Mouse (Mus musculus): ENCODE data around the gene 1700123O20Rik. TPM values are rescaled to one million over a fixed set of nuclear protein-coding genes. Genes with fewer than 3 reads are reported as not detected.

Gene 1700123O20Rik
- total RNA-seq, 2 experiments from 2014 or later = 27.4 to 30.2 TPM

- no peak for DNase-seq
- intact Hi-C loops (cut with DNase I) = loop anchor here (2.0 kb wide), 2 partner anchors 65 to 103 kb away; partner anchors contain the start of gene Slc7a8
Observed at GRCm38 (mm10) chr14:54715402-54715801, 29.4 kb downstream of the 1700123O20Rik start.

DNA sequence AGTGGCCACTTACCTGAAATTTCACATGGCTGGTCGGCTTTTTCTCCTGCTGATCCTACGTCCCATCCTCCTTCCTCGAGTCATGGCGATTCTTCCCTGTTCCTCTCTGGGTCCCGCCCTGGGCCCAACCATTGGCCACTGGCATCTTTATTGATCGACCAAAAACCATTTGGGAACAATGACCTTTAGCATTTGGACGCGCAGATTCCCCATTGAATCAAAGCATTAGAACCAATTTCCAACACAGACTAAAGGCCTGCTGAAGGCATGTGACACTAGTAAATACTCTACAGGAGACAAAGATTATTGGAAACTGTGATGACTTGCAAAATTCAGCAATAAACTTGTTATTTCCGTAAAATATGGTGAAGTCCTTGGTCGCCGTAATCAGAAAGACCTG is 34.0 kb downstream of the 1700123O20Rik start:
- intact Hi-C loops (cut with DNase I) = no loop called here
- DNase-seq = no peak

- intact Hi-C loops (cut with DNase I) = no loop called here
- DNase-seq = peak; percentile 72
Observed at GRCm38 (mm10) chr14:54720654-54721350, 34.8 kb downstream of the 1700123O20Rik start.

DNA sequence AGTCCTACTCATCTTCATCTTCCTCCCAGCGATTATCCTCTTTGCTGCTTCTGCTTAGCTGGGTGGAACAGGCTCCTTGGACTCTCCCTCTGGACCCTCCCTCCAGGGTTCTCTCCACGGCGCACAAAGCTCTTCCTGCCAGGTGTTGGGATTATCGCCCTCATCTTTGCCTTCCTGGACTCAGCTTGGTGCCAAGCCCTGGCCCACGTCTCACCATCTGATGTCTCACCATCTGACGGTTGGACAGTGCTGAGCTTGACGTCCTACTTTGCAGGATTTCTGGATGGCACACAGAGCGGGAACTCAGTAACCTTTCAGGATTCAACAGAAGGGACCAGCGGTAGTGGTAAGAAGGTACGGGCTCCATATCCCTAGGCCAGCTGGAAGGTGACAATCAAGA is 35.7 kb downstream of the 1700123O20Rik start:
- no peak for DNase-seq
- intact Hi-C loops (cut with DNase I) = no loop called here

DNA sequence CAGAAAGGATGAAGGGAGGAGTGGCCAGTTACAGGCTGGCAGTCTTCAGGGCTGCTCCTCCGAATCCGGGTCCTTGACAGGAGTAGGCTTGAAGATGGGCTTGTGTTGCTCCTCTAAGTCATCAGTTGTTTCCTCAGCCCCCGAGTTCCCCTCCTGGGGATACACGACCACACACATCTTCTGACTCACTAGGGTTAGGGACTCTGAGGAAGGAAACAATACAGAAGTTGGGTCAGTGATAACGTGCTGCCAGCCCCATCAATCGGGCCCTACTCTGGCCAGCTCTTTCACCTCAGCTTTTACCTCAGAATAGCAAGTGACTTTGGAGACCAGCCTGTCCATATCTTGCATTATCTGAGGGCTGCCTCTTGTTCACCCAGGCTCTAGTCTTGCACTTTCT is 38.0 kb downstream of the 1700123O20Rik start:
- intact Hi-C loops (cut with DNase I) = no loop called here
- DNase-seq = no peak

- intact Hi-C loops (cut with DNase I) = no loop called here
- no peak for DNase-seq
Observed at GRCm38 (mm10) chr14:54727565-54727964, 41.5 kb downstream of the 1700123O20Rik start.

- no peak for DNase-seq
- intact Hi-C loops (cut with DNase I) = no loop called here
Observed at GRCm38 (mm10) chr14:54728823-54729653, 43.0 kb downstream of the 1700123O20Rik start.

DNA sequence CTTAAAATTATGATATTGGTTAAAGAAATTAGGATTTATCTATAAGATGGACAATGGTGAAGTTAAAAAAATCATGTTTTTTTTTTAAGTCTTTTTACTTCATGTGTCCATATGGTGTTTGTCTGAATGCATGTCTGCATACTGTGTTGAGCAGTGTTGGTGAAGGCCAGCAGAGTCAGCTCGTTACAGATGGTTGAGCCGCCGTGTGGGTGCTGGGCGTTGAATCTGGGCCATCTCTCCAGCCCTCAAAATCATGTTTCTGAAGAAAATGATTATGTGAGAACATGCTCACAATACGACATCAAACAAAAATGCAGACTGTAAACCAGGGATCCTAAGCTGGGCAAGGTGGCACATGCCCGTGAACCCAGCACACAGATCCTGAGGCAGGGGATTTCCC is 44.3 kb downstream of the 1700123O20Rik start:
- intact Hi-C loops (cut with DNase I) = no loop called here

GRCm38 (mm10) chr14:54732206-54732605 is 46.2 kb downstream of the 1700123O20Rik start:
- no peak for DNase-seq
- intact Hi-C loops (cut with DNase I) = no loop called here

More for the DNA sequence above, 44.3 kb downstream of the 1700123O20Rik start:
- DNase-seq = no peak

GRCm38 (mm10) chr14:54734004-54734403 is 48.0 kb downstream of the 1700123O20Rik start:
- DNase-seq = no peak
- intact Hi-C loops (cut with DNase I) = no loop called here

DNA sequence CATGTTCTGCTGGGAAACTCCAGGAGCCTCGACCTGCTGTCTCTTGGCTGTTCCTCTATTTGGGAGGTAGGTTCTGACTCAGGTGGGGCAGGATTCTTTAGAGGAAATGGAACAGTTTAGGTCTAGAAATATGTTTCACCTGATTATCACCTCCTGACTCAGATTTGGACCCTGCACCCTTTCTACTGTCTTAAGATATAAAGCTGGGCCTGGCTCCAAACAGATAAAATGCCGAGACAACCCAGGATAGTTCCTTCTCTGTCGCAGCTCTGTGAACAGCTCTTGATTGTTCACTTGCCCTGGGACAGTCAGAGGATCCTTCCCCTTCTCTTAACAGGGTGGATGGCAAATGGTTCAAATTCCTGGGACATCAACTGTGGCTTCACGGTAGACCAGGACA is 49.2 kb downstream of the 1700123O20Rik start:
- intact Hi-C loops (cut with DNase I) = no loop called here
- DNase-seq = no peak

DNA sequence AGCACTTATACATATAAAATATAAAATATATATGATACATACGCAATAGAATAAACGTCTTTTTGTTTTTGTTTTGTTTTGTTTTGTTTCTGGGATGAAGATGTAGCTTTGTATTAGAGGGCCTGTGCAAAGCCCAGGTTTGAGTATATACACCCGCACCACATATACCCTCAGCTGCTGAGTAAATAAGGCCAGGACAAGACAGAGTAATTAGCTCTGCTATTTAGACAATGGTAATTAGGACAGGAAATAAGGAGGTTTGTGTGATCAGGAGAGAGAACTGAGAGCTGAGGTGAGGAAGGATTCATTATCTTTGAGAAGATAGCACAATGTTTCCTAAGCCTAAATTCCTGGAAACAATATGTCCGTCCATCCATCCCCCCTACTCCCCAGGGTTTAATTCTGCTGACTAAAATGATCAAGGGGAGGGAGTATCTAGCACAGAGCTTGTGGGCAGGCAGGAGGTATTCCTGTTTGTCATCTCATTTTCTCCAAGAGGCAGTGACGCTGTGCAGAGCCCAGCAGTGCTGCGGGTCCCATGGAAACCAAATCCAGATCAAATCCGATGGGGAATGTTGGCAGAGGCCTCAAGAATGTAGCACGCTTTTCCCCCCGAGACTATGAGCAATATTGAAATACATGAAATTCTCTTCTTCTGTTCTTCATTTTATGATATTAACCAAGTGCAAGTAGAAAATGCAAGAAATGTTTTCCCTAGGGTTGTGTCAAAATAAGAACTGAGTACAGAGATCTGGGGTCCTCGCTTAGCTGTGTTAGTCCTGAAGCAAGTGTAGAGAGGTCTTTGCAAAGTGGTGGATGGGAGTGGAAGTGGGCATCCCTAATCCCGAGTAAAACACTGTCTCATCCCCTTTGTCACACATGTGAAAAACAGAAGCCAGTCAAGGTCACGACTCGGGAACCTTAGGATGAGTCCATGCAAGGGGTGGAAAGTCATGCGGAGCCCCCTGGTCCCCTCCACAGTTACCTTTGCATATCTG is 50.8 kb downstream of the 1700123O20Rik start:
- intact Hi-C loops (cut with DNase I) = no loop called here
- DNase-seq = no peak

GRCm38 (mm10) chr14:54737634-54738033 is 51.6 kb downstream of the 1700123O20Rik start:
- intact Hi-C loops (cut with DNase I) = no loop called here
- no peak for DNase-seq

Small RNA genes within 50 kb of the gene (microRNA-seq; reads per million reads assigned to microRNA genes)
- not detected for gene Mir6948

Other genes starting within 250 kb of the 1700123O20Rik start
- 10 to 100 TPM; 39.6 to 39.8 TPM for gene Lrp10, start 222.1 kb upstream of the 1700123O20Rik start, total RNA-seq (2021)
- 10 to 100 TPM; 15.0 to 17.2 TPM for gene Rem2, start 210.1 kb upstream of the 1700123O20Rik start, total RNA-seq (2021)
- 10 to 100 TPM; 93.2 to 99.2 TPM for gene Prmt5, start 168.7 kb upstream of the 1700123O20Rik start, total RNA-seq (2021)
- gene Haus4, start 131.6 kb upstream of the 1700123O20Rik start, total RNA-seq (2021) = 1 to 10 TPM; 8.1 to 9.1 TPM
- 1 to 10 TPM; 4.2 TPM for gene Ajuba, start 108.7 kb upstream of the 1700123O20Rik start, total RNA-seq (2021)
- 1 to 10 TPM; 3.2 to 4.4 TPM for gene 4931414P19Rik, start 80.2 kb upstream of the 1700123O20Rik start, total RNA-seq (2021)
- gene Psmb5, start 68.2 kb upstream of the 1700123O20Rik start, total RNA-seq (2021) = 100 to 1,000 TPM; 182 to 197 TPM
- not detected for gene Psmb11, start 64.8 kb upstream of the 1700123O20Rik start, total RNA-seq (2021)
- gene Gm17606, start 45.3 kb upstream of the 1700123O20Rik start, total RNA-seq (2021) = not detected
- gene Cdh24, start 44.9 kb upstream of the 1700123O20Rik start, total RNA-seq (2021) = 10 to 100 TPM; 17.2 to 20.7 TPM
- gene Acin1, start 715 bp downstream of the 1700123O20Rik start, total RNA-seq (2021) = 100 to 1,000 TPM; 273 to 279 TPM
- not detected for gene Gm29776, start 12.6 kb downstream of the 1700123O20Rik start, total RNA-seq (2021)
- gene Cebpe, start 26.0 kb downstream of the 1700123O20Rik start, total RNA-seq (2021) = not detected
- 10 to 100 TPM; 33.7 to 36.5 TPM for gene Slc7a8, start 95.7 kb downstream of the 1700123O20Rik start, total RNA-seq (2021)
- gene Rnf212b, start 127.9 kb downstream of the 1700123O20Rik start, total RNA-seq (2021) = not detected
- 10 to 100 TPM in 1 of 2 experiments, 1 to 10 TPM in 1; 7.9 to 17.0 TPM for gene Homez, start 184.7 kb downstream of the 1700123O20Rik start, total RNA-seq (2021)
- 10 to 100 TPM; 50.0 to 54.6 TPM for gene Ppp1r3e, start 191.3 kb downstream of the 1700123O20Rik start, total RNA-seq (2021)
- 10 to 100 TPM; 49.9 to 54.6 TPM for gene Bcl2l2, start 197.2 kb downstream of the 1700123O20Rik start, total RNA-seq (2021)
- not detected for gene Gm20521, start 197.2 kb downstream of the 1700123O20Rik start, total RNA-seq (2021)
- 100 to 1,000 TPM; 325 to 354 TPM for gene Pabpn1, start 206.3 kb downstream of the 1700123O20Rik start, total RNA-seq (2021)
- gene Slc22a17, start 226.9 kb downstream of the 1700123O20Rik start, total RNA-seq (2021) = 100 to 1,000 TPM; 345 to 405 TPM
- 10 to 100 TPM; 15.0 to 15.9 TPM for gene Efs, start 239.9 kb downstream of the 1700123O20Rik start, total RNA-seq (2021)
- gene Il25, start 246.5 kb downstream of the 1700123O20Rik start, total RNA-seq (2021) = not detected